Mouse (Mus musculus): Measurements from ENCODE around the gene Ank2. TPM values are rescaled to one million over a fixed set of nuclear protein-coding genes. Genes with fewer than 3 reads are reported as not detected.

The Ank2 gene
- polyA plus RNA-seq, 1 experiment from 2014 or later, result 204 TPM

- no peak for ATAC-seq (ENCODE audit: low FRiP score)
- H3K9me3 ChIP-seq (ENCODE audit: control insufficient read depth, low read length), result no peaks in the 10 kb centered on the region
- no peak overlapping the region for H3K27ac ChIP-seq
- no peak overlapping the region for H3K9ac ChIP-seq
- no peaks in the 10 kb centered on the region for H3K36me3 ChIP-seq (replicated peaks; ENCODE audit: control insufficient read depth, insufficient read depth)
- no peak overlapping the region for H3K4me3 ChIP-seq (replicated peaks; ENCODE audit: low read length)
- no peak for DNase-seq (ENCODE audit: low spot score)
- no peaks in the 10 kb centered on the region for H3K27me3 ChIP-seq (ENCODE audit: control insufficient read depth, insufficient read depth, low read length)
- H3K4me2 ChIP-seq (replicated peaks), result no peak overlapping the region
- H3K4me1 ChIP-seq (replicated peaks; ENCODE audit: control insufficient read depth, insufficient read depth, low read length), result no peaks in the 10 kb centered on the region
Observed at GRCm38 (mm10) chr3:127280376-127280775, 218.8 kb downstream of the Ank2 start.

GRCm38 (mm10) chr3:127275953-127276352 is 223.2 kb downstream of the Ank2 start:
- no peaks in the 10 kb centered on the region for H3K36me3 ChIP-seq (replicated peaks; ENCODE audit: control insufficient read depth, insufficient read depth)
- H3K4me3 ChIP-seq (replicated peaks; ENCODE audit: low read length), result no peak overlapping the region
- no peak for ATAC-seq (ENCODE audit: low FRiP score)
- H3K9ac ChIP-seq, result no peak overlapping the region
- no peak for DNase-seq (ENCODE audit: low spot score)
- H3K27ac ChIP-seq, result no peak overlapping the region
- H3K4me2 ChIP-seq (replicated peaks), result no peak overlapping the region
- peaks cover 12% of the 10 kb centered on the region for H3K4me1 ChIP-seq (replicated peaks; ENCODE audit: control insufficient read depth, insufficient read depth, low read length)
- H3K27me3 ChIP-seq (ENCODE audit: control insufficient read depth, insufficient read depth, low read length), result no peaks in the 10 kb centered on the region
- H3K9me3 ChIP-seq (ENCODE audit: control insufficient read depth, low read length), result no peaks in the 10 kb centered on the region
- 88% methylated on average over 6 of the region's 6 CpGs for WGBS

- Histone ChIP-seq H3K9me3 (ENCODE audit: control insufficient read depth, low read length) (no peaks in the 10 kb centered on the region), H3K4me3 (replicated peaks; ENCODE audit: low read length) (no peak overlapping the region), H3K4me1 (replicated peaks; ENCODE audit: control insufficient read depth, insufficient read depth, low read length) (peaks cover 21% of the 10 kb centered on the region), H3K36me3 (replicated peaks; ENCODE audit: control insufficient read depth, insufficient read depth) (no peaks in the 10 kb centered on the region), H3K9ac (no peak overlapping the region), H3K27me3 (ENCODE audit: control insufficient read depth, insufficient read depth, low read length) (no peaks in the 10 kb centered on the region), H3K27ac (peak overlapping the region; percentile 32; the same call in 1 of the 2 replicates), H3K4me2 (replicated peaks) (no peak overlapping the region)
- ATAC-seq (ENCODE audit: low FRiP score) (no peak), DNase-seq (ENCODE audit: low spot score) (no peak)
- 31% methylated on average over 12 of the region's 12 CpGs for WGBS
Observed at GRCm38 (mm10) chr3:127272801-127273200, 226.3 kb downstream of the Ank2 start.

GRCm38 (mm10) chr3:127269616-127270015 is 229.5 kb downstream of the Ank2 start:
- no peak overlapping the region for H3K27ac ChIP-seq
- peaks cover 34% of the 10 kb centered on the region for H3K4me1 ChIP-seq (replicated peaks; ENCODE audit: control insufficient read depth, insufficient read depth, low read length)
- H3K9me3 ChIP-seq (ENCODE audit: control insufficient read depth, low read length), result no peaks in the 10 kb centered on the region
- no peaks in the 10 kb centered on the region for H3K36me3 ChIP-seq (replicated peaks; ENCODE audit: control insufficient read depth, insufficient read depth)
- 76% methylated on average over 14 of the region's 14 CpGs for WGBS
- no peak overlapping the region for H3K9ac ChIP-seq
- no peak for ATAC-seq (ENCODE audit: low FRiP score)
- DNase-seq (ENCODE audit: low spot score), result no peak
- H3K4me3 ChIP-seq (replicated peaks; ENCODE audit: low read length), result no peak overlapping the region
- no peaks in the 10 kb centered on the region for H3K27me3 ChIP-seq (ENCODE audit: control insufficient read depth, insufficient read depth, low read length)
- H3K4me2 ChIP-seq (replicated peaks), result no peak overlapping the region

- Histone ChIP-seq H3K4me3 (replicated peaks; ENCODE audit: low read length) (no peak overlapping the region), H3K27ac (peak overlapping the region; percentile 70), H3K4me2 (replicated peaks) (no peak overlapping the region), H3K4me1 (replicated peaks; ENCODE audit: control insufficient read depth, insufficient read depth, low read length) (peaks cover 26% of the 10 kb centered on the region), H3K9me3 (ENCODE audit: control insufficient read depth, low read length) (no peaks in the 10 kb centered on the region), H3K27me3 (ENCODE audit: control insufficient read depth, insufficient read depth, low read length) (no peaks in the 10 kb centered on the region), H3K9ac (peak overlapping the region; percentile 42; the same call in 1 of the 2 replicates), H3K36me3 (replicated peaks; ENCODE audit: control insufficient read depth, insufficient read depth) (no peaks in the 10 kb centered on the region)
- WGBS, result 24% methylated on average over 6 of the region's 6 CpGs
- DNase-seq (ENCODE audit: low spot score), result no peak
- peak; percentile 39; the same call in 1 of the 2 replicates for ATAC-seq (ENCODE audit: low FRiP score)
Observed at GRCm38 (mm10) chr3:127267846-127268245, 231.3 kb downstream of the Ank2 start.

- H3K27ac ChIP-seq, result peak overlapping the region; percentile 43; the same call in 1 of the 2 replicates
- no peak overlapping the region for H3K9ac ChIP-seq
- no peaks in the 10 kb centered on the region for H3K9me3 ChIP-seq (ENCODE audit: control insufficient read depth, low read length)
- WGBS, result 47% methylated on average over 5 of the region's 5 CpGs
- no peak overlapping the region for H3K4me2 ChIP-seq (replicated peaks)
- no peaks in the 10 kb centered on the region for H3K36me3 ChIP-seq (replicated peaks; ENCODE audit: control insufficient read depth, insufficient read depth)
- H3K4me1 ChIP-seq (replicated peaks; ENCODE audit: control insufficient read depth, insufficient read depth, low read length), result peaks cover 28% of the 10 kb centered on the region
- ATAC-seq (ENCODE audit: low FRiP score) (peak; percentile 43; the same call in 1 of the 2 replicates), DNase-seq (ENCODE audit: low spot score) (no peak)
- no peaks in the 10 kb centered on the region for H3K27me3 ChIP-seq (ENCODE audit: control insufficient read depth, insufficient read depth, low read length)
- no peak overlapping the region for H3K4me3 ChIP-seq (replicated peaks; ENCODE audit: low read length)
Observed at GRCm38 (mm10) chr3:127265732-127266131, 233.4 kb downstream of the Ank2 start.

GRCm38 (mm10) chr3:127265182-127265581 is 234.0 kb downstream of the Ank2 start:
- H3K27me3 ChIP-seq (ENCODE audit: control insufficient read depth, insufficient read depth, low read length), result no peaks in the 10 kb centered on the region
- H3K27ac ChIP-seq, result no peak overlapping the region
- 73% methylated on average over 3 of the region's 3 CpGs for WGBS
- peaks cover 34% of the 10 kb centered on the region for H3K4me1 ChIP-seq (replicated peaks; ENCODE audit: control insufficient read depth, insufficient read depth, low read length)
- H3K4me2 ChIP-seq (replicated peaks), result no peak overlapping the region
- H3K36me3 ChIP-seq (replicated peaks; ENCODE audit: control insufficient read depth, insufficient read depth), result no peaks in the 10 kb centered on the region
- no peak overlapping the region for H3K4me3 ChIP-seq (replicated peaks; ENCODE audit: low read length)
- ATAC-seq (ENCODE audit: low FRiP score), result no peak
- DNase-seq (ENCODE audit: low spot score), result no peak
- H3K9ac ChIP-seq, result no peak overlapping the region
- no peaks in the 10 kb centered on the region for H3K9me3 ChIP-seq (ENCODE audit: control insufficient read depth, low read length)

- ATAC-seq (ENCODE audit: low FRiP score), result no peak
- peaks cover 27% of the 10 kb centered on the region for H3K4me1 ChIP-seq (replicated peaks; ENCODE audit: control insufficient read depth, insufficient read depth, low read length)
- no peaks in the 10 kb centered on the region for H3K36me3 ChIP-seq (replicated peaks; ENCODE audit: control insufficient read depth, insufficient read depth)
- H3K9me3 ChIP-seq (ENCODE audit: control insufficient read depth, low read length), result no peaks in the 10 kb centered on the region
- peak overlapping the region; percentile 10; the same call in 1 of the 2 replicates for H3K4me2 ChIP-seq (replicated peaks)
- no peaks in the 10 kb centered on the region for H3K27me3 ChIP-seq (ENCODE audit: control insufficient read depth, insufficient read depth, low read length)
- H3K4me3 ChIP-seq (replicated peaks; ENCODE audit: low read length), result no peak overlapping the region
- DNase-seq (ENCODE audit: low spot score), result no peak
- 36% methylated on average over 7 of the region's 7 CpGs for WGBS
- H3K27ac ChIP-seq, result peak overlapping the region; percentile 72
- H3K9ac ChIP-seq, result no peak overlapping the region
Observed at GRCm38 (mm10) chr3:127260786-127261166, 238.4 kb downstream of the Ank2 start.

- Histone ChIP-seq H3K36me3 (replicated peaks; ENCODE audit: control insufficient read depth, insufficient read depth) (no peaks in the 10 kb centered on the region), H3K9ac (no peak overlapping the region), H3K27ac (peak overlapping the region; percentile 72), H3K4me3 (replicated peaks; ENCODE audit: low read length) (no peak overlapping the region), H3K4me2 (replicated peaks) (peak overlapping the region; percentile 10; the same call in 1 of the 2 replicates), H3K9me3 (ENCODE audit: control insufficient read depth, low read length) (no peaks in the 10 kb centered on the region), H3K4me1 (replicated peaks; ENCODE audit: control insufficient read depth, insufficient read depth, low read length) (peaks cover 25% of the 10 kb centered on the region), H3K27me3 (ENCODE audit: control insufficient read depth, insufficient read depth, low read length) (no peaks in the 10 kb centered on the region)
- no peak; the same call in 1 of the 2 replicates for ATAC-seq (ENCODE audit: low FRiP score)
- 42% methylated on average over 15 of the region's 15 CpGs for WGBS
- no peak for DNase-seq (ENCODE audit: low spot score)
Observed at GRCm38 (mm10) chr3:127260007-127260785, 239.0 kb downstream of the Ank2 start.
